Mouse (Mus musculus): ENCODE data around the gene Rbm8a.
A peak's percentile ranks its signal among the peaks of the same experiment; 100 is the strongest.

Rbm8a gene

DNA sequence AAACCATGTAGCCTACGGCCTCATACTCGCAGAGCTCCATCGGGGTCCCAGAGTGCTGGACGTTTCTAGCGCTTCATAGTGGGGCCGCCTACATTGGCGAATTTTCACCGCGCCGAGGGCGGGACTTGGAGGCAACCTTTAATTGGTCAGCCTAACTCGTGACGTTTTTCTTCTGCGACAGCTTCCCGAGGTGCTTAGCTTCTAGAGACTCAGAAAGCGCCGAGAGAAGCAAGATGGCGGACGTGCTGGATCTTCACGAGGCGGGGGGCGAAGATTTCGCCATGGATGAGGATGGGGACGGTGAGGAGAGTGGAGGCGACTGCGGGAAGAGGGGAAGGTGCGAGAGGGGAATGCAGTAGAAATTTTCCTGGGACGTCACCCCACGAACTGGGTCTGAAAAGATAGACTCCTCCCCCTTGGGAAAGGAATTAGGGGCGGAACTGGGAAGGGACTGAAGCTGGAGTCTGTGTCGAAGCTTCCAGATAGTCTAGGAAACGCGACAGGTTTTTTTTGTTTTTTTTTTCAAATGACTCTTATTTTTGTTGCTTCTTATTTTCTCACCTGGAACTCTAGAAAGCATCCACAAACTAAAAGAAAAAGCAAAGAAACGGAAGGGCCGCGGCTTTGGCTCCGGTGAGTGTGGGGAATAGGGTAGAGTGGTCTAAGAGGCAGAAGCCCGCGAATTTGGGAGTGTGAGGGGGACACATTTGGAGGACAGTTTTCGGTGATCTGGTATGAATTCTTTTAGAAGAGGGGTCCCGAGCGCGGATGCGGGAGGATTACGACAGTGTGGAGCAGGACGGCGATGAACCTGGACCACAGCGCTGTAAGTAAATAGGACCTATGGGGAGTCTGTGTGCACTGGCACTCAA lies at the start of gene Rbm8a:
Gene Rbm8a, plus strand, starts transcription at position 205 of the 872 bp plus-strand sequence.
- DNase-seq = peak; percentile 96 to 97

DNA sequence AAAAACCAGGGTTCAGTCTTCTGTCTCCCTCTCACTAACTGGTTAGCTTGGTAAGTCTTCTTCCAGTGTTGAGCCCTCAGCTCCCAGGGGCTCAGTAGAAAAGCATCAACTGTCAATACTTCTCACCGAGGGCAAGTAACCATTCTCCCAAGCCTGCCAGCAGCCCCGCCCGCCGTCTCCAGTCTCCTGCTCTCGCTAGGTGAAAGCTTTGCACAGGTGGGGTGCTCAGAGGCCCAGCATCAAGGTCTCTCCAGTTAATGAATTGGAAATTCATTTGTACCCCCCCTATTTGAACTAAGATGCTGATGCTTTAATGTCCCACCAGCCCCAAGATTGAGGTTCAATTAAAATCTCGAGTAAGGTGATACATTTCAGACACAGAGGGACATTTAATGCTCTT lies 48.6 kb upstream of the Rbm8a start:
- DNase-seq = no peak

DNA sequence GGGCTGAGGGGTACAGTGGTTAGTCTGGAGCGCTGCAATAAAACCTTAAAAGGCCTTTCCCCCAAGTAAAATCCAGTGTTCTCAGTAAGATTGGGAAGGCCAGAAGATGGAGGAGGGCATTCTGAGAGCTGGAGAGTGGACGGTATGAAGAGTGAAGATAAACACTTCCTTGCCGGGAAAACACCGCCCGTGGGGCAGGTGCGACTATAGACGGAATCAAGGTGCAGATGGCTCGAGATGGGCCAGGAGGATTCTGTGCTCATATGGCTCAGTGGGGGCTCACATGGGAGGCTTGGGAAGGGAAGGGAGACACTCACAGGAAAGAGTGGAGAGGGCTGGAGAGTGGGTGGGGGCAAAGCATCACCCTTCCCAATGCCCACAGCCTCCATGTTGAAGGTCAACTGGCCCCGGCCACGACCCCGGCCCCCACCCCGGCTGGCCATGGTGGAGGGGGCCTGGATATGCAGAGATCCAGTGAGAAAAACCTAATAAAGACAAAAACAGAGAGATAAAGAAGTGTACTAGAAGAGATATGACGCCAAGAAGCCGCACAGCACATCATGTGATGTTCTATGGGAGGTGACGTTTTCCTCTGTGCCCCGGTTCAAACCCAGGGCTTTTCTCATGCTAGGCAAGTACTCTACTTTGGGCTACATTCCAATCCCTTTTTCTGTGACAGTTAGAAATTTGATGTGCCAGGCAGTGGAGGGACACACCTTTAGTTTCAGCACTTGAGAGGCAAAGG lies 47.8 kb upstream of the Rbm8a start:
- DNase-seq = no peak

DNA sequence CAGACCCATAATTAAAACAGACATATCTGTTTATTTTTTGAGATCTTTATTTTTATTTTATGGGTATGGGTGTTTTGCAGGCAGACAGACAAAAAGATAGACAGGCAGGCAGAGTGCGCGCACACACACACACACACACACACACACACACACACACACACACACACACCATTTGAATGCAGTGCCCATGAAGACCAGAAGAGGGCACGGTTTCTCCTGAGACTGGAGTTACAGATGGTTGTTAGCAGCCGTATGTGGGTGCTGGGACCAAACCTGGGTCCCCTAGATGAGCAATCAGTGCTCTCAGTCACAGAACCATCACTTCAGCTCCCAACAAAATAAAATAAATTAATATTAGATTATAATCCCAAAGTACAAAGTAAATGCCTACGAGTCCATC lies 46.3 kb upstream of the Rbm8a start:
- DNase-seq = no peak

DNA sequence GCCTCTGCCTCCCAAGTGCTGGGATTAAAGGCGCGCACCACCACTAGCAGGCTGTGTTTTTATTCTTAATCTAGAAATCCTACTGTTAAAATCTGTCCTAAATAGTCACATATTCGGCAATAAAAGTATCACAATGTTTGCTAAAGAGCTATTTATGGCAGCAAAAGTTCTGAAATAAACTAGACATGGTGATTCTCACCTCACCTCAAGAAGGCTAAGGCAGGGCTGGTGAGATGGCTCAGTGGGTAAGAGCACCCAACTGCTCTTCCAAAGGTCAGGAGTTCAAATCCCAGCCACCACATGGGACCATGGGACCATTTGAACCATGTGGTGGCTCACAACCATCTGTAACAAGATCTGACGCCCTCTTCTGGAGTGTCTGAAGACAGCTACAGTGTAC lies 39.1 kb upstream of the Rbm8a start:
- no peak for DNase-seq

DNA sequence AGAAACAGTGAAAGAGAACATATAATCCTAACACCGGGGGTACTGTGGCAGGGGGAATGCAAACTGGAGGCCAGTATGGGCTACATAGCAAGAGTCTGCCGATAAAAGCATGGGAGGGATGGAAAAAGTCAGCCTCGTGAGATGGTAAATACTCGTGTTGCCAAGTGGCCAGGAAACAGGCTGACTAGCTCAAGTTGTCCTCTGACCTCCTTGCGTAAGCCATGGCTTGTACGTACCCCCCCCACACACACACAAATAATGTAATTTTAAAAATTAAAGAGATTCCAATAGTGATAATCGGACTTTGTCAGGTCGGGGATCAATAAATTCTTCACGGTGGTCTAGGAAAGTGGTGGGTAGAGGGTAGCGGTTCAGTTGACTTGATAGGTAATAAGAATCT lies 36.4 kb upstream of the Rbm8a start:
- DNase-seq = peak in 1 of 2 experiments; percentile 52

DNA sequence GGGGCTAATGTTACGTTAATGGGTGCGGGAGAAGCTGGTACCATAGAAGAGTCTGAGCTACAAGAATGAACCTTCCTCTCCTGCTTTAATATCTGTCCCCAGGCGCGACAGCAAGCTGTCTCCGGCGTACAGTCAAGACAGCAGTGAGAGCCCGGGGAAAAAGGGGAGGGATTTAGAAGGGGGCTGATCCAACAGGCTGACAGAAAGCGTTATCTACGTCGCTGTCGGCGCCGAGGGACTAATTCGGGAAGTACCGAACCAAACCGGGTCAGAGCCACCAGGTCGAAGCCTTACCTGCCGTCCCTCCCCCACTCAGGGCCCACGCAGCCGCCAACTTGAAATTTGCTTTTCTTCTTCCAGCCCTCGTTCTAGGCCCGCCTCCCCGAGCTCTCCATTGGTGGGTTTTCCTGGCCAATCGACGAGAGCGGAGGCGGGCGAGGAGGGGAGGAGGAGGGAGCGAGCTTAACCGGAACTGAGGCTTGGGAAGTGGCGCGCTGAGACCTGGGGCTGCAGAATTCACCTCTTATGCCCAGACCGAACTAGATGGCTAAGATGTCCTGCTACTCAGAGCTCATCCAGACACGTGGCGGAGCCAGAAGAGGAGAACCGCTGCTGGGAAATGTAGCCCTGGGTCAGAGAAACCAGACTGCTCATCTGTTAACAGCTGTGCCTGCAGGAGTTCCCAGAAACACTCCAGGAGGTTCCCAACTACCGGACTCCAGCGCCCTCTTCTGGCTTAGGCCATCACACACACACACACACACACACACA lies 35.8 kb upstream of the Rbm8a start, which contains the start of gene Polr3gl:
Gene Polr3gl, minus strand, starts transcription at position 392 of the 771 bp plus-strand sequence.
- peak; percentile 96 to 98 for DNase-seq

DNA sequence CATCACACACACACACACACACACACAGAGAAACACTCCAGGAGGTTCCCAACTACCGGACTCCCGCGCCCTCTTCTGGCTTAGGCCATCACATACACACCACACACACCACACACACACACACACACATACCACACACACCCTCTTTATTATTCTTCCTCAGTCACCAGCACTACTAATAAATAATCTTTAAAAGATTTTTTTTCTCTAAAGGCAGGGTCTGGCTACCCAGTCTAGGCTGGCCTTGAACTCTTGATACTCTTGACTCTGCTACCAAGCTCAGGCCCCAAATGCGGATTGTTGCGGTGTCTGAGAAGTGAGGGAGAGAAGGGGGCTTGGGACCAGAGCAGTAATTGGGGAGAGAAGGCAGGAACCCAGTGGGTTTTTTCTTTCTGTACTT lies 34.9 kb upstream of the Rbm8a start:
- DNase-seq = no peak

DNA sequence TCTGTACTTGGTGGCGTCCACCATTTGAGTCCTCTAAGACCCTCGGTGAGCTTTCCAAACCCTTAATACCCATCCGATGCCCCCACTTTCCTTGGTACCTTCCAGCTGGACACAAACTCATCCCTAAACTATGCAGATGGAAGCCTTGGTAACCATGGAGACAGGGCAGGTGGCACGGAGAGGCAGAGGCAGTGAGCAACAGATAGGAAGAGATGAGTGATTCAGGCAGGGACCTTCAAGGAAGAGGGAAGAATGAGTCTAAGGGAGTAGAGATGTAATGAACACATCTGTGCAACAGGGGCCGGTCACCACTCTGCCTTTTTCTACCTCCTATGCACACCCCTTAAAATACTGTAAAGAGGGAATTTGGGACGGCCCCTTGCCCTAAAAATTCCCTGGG lies 34.1 kb upstream of the Rbm8a start:
- DNase-seq = peak; percentile 53 to 62

DNA sequence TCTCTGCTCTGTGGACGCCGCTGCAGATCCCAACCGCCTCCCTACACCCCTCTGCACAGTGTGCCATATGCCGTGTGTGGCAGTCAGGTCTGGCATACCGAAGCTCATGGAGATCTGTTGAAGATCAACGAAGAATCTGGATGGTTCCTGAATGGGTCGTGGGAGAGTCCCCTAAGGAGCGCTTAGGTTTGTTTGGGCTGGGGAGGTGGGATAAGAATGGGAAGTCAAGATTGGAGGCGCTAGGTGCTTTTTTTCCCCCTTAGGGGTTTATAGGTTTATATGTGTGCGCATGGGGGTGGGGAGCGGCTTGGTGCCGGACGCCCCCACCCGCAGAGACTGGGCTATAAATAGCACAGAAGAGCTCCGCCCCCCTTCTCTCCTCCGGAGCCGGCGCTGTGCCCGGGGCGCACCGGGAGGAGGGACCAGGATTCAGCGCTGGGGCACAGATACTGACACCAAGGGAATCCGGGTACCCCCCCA lies 33.5 kb upstream of the Rbm8a start, which contains the start of gene Ankrd34a:
Gene Ankrd34a, plus strand, starts transcription at position 409 of the 480 bp plus-strand sequence.
- DNase-seq = peak; percentile 90 to 92

DNA sequence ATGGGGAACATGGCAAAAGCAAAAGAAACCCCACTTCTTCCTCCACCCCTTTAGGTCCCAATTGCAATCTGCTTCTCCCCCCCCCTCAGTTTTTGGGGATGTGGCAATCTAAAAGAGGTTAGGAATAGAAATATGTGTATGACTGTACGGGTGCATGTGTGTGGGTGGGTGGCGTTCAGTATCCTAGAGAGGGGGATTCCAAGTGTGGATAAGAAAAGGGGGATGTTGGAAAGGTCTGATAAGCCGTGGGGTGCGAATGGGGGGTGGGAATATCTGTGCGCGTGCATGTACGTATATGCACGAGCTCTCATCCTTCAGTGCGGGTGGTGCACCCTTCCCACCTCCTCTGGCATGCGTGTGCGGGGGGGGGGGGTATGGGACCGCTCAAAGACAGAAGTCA lies 32.9 kb upstream of the Rbm8a start:
- DNase-seq = peak in 1 of 2 experiments; percentile 45

DNA sequence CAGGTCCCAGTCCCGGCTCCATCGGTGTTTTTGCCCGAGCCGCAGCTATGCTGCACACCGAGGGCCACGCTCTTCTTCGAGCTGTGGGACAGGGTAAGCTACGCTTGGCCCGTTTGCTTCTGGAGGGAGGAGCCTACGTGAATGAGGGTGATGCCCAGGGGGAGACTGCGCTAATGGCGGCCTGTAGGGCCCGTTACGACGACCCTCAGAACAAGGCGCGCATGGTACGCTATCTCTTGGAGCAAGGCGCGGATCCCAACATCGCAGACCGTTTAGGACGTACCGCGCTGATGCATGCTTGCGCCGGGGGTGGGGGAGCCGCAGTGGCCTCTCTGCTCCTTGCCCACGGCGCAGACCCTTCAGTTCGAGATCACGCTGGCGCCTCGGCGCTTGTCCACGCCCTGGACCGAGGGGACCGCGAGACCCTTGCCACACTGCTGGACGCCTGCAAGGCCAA lies 32.3 kb upstream of the Rbm8a start:
- peak; percentile 52 to 67 for DNase-seq

DNA sequence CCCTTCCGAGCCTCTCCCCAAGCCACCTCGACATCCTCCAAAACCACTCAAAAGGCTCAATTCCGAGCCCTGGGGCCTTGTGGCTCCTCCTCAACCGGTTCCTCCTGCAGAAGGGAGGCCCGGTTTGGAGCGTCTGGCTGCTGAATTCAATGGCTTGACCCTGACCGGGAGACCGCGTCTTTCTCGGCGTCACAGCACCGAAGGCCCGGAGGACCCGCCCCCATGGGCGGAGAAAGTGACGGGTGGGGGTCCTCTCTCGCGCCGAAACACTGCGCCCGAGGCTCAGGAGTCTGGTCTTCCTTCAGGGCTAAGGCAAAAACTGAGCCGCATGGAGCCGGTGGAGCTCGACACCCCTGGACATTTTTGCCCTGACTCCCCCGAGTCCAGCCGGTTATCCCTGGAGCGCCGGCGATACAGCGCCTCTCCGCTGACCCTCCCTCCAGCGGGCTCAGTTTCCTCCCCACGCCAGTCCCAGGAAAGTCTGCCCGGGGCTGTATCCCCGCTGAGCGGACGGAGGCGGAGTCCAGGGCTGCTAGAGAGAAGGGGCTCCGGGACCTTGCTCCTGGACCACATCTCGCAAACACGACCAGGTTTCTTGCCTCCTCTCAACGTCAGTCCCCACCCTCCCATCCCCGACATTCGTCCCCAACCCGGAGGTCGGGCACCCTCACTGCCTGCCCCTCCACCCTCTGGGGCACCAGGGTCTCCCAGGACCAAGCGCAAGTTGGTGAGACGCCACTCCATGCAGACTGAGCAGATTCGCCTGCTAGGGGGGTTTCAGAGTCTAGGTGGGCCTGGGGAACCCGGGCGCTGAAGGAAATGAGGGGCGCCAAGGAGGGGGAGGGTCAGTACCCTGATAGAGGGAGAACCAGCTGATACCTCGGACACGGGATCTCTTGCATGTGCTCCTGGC lies 31.3 kb upstream of the Rbm8a start:
- peak; percentile 69 to 70 for DNase-seq

DNA sequence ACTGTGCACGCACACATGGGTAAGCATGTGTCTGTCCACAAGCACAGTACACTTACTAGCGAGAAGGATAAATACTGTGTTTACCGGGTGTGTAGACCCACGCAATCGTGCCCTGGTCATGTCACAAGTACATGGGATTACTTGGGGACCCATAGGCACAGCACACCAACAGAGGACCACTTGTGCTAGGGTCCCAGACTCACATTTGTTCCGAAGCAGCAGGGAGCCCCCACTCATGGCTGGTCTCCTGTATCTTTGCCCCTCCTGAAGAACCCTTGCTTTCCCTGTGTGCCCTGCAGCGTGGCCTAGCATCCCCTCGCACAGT lies 30.7 kb upstream of the Rbm8a start:
- DNase-seq = no peak

DNA sequence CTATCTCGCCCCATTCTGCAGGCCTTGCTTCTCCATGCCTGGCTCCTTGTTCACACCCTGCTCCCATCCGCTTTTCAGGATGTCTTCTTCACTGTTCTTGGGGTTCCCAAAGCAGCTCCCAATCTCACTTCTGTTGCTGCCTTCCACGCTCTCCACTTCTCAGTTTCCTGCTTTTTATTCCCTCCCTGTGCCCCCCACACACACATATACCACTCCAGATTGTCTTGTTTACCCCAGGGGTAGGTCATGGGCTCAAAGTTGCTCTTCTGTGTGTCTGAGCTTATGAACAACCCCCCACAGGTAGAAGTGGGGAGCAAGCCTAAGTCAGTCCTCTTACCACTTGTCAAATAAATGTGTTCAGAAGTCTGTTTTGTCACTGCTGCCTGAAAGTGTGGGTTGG lies 30.3 kb upstream of the Rbm8a start:
- DNase-seq = no peak

DNA sequence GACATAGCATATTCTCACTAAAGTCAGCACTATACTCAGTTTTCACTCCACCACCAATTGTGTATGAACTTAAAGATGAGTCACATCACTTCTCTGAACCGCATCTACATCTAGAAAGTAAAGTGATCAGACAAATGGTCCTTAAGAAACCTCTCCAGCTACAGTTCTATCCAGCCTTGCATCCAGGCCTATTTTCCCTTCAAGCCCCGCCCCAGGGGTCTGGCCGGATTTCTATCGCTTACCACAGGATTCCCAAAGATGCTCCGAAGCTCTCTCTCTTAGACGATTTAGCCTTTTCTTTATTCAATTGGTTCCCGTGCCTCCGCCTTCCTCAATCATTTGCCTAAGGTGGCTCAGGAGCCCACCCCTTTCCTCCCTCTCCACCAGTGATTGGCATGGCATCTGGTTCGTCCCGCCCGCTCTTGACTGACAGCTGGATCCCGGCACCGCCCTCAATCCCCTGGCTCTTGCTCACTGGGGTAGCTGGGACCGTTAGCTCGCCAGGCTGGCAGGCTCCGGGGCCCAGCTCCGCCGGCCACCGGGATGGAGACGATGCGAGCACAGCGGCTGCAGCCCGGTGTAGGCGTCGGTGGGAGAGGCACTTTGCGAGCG lies 29.0 kb upstream of the Rbm8a start, which contains the start of gene Lix1l:
Gene Lix1l, plus strand, starts transcription at position 511 of the 612 bp plus-strand sequence.
- peak; percentile 89 to 97 for DNase-seq

DNA sequence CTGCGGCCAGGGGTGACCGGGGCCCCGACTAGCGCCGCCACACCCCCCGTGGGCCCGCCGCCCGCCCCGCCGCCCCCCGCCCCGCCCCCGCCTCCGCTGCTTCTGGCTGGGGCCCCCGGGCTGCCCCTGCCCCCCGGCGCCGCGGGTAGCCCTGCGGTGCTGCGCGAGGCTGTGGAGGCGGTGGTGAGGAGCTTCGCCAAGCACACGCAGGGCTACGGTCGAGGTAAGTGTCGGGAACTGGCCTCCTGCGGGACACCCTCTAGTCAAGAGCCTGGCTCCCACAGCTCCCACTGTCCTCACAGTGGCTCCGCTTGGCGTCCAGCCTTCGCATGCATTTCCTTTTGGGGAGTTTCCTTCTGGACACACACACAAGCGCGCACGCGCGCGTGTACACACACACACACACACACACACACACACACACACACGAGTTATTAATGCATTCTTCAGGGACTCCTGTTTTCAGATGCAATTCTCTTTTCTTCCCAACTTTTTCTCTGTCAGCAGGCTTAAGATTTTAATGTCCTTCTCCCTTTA lies 28.4 kb upstream of the Rbm8a start:
- DNase-seq = peak; percentile 76

DNA sequence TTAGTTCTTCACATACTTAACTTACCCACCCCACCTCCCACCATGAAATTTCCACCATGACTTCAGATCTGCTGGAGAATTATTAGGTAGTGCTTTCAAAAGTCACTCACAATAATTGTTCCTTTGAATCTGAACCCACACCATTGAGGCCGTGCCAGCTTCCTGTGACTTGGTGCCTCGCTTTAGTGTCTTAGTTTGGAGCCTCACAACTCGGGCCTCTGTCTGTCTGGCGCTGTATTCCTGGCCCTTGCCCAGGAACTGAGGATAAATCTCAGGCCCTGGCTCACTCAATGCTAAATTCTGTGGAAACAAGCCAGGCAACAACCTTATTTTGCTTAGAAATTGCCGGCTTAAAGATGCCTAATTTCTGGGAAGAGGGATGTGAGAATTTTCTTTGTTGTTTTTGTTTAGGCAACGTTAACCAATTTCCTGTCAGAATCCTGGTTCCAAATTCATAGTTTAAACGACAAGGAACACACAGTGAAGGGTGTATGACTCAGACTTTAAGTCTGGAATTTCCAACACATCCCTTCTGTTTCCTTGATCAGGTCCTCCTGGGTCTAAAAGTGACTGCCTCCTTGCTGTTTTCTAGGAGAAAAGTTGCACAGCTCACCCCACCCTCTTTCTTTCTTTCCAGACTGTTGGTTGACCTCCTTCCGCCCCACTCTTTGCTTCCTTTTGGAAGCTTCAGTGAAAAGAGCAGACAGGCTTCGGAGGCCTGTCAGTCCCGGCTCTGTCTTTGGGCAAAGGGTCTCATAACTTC lies 27.6 kb upstream of the Rbm8a start:
- DNase-seq = peak; percentile 39 to 51

DNA sequence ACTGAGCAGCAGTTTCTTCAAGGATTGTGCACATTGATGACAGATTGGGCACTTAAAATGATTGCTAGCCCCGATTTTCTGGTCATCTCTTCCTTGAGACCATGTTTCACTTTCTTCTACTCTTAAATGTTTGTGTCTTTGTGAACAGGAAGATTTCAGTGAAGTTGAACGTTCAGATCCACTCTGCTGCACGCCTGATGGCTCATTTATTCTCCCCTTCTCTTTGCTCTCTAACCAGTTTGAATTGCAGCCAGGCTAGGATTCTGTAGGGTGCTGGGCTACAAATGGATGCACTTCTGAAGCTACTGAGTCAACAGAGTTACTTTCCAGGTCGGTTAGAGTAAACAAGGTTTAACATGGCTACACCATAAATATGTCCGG lies 27.0 kb upstream of the Rbm8a start:
- DNase-seq = no peak

DNA sequence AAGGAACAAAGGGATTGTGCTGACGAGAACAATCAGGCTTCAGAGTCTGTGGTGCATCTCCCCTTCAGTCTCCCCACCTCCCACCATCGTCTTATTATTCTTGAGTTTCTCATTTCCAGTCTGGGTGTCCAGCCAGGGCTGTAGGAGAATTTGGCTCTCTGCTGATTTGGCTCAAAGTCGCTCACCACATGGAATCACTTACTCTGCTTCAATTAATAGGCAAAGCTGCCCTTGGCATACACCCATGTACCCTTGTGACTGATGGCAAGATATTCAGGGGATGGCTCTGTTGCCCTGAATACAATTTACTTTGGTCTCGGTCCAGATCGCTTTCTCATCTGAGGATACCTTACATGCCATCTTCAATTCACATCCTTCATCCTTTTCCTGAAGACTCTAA lies 26.4 kb upstream of the Rbm8a start:
- DNase-seq = peak; percentile 49 to 60
